Mouse (Mus musculus): ENCODE data around the gene Prkca.

DNA sequence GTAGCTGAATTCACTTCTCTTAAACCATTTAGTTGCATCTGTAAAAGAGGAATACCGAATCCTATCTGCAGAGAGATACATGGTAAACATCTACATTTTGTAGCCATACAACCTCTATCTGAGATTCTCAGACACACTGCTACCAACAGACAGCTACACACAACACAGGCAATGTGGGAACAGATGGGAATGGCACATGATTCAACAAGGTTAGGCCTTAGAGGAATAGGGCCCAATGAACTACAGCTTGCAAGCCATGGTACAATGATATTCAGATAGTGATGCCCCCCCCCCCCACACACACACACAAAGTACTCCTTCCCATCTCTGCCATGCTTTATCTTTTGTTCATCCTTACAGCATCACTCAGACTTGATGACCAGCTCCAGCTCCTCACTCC is 181.1 kb downstream of the Prkca start:
- TF ChIP-seq POLR2A (IDR thresholded peaks at IDR 0.05; ENCODE audit: extremely low read depth, insufficient read depth, low read length) (no peak), CTCF (IDR thresholded peaks at IDR 0.05; ENCODE audit: extremely low read depth, insufficient read depth, low read length) (no peak)
